Mouse (Mus musculus): Measurements from ENCODE around the gene Sept5. TPM values are rescaled to one million over a fixed set of nuclear protein-coding genes. Genes with fewer than 3 reads are reported as not detected.

The Sept5 gene
- total RNA-seq, 2 experiments from 2014 or later: 555 to 571 TPM

DNA sequence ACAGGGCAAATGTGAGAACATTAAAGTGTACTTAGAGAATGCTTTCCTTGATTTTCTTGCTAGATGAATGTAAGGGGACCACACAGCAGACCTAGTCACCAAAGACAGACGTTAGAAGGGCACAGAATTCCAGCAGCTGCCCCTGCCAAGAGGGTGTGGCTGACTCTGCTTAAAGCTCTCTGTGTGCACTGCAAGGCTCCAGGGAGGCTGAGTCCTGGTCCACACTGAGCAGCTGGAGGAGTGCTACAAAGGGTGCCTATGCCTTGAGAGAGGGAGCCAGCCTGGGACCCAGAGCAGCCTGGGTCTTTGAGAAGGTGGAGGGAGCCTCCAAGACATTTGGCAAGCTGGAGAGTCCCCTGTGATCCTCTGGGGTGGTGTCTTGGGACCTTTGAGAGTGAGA lies 3.6 kb upstream of the Sept5 start:
- no peak for DNase-seq

DNA sequence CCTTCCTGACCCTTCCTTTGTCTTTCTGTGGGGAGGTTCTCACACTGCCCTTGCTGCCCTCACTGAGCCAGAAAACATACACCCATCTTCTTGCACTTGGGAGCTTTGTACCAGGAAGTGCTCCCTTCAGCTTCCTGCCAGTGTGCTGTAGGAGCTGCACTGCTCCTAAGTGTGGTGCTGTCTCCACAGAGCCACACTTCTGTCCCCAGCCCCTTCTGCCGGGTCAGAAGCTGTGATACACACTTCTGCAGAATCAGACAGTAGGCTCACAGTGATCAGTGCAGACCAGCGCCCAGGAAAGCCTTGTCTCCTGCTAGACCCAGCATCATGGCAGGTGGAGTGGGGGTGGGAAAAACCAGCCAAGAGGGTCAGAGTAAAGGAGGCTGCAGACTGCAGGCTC lies 3.1 kb upstream of the Sept5 start:
- DNase-seq: no peak
- intact Hi-C loops (cut with DNase I): no loop called here

More for the DNA sequence above, 3.6 kb upstream of the Sept5 start:
- intact Hi-C loops (cut with DNase I): no loop called here

DNA sequence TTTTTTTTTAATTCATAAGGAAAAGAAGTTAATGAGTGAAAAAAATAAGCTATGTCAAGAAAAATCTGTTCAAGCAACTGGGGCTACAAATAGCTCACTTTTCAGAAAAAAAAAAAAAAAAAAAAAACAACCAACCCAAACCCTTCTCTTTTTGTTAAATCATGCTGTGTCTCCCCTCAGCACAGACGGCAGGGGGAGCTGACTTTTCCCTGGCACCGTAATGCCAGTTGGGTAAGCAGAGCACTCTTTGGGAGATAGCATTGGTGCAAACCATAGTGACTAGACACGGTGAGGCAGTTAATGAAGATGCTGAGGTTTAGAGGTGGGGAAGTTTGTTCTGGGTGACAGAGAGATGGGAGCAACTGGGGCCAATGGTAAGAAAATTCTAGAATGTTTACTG lies 2.3 kb upstream of the Sept5 start:
- DNase-seq: no peak
- intact Hi-C loops (cut with DNase I): no loop called here

DNA sequence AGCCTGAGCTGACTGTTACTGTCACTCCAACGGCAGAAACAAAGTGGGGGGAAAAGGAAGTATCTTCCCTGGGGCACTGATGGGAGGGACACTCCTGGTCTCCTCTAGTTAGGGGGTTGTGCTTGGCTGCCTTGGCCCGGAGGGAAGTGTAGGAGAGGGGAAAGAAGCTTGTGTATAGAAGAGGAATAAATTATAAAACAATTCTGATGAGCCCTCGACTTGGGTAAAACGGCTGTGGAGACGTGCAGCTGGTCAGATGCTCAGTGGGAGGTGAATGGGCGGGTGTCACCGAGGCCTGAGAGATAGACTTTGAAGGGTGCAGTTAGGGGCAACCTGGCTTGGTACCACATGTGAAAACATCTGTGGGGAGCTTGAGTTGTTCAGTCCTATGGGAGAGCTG lies 1.4 kb upstream of the Sept5 start:
- DNase-seq: no peak
- intact Hi-C loops (cut with DNase I): no loop called here

DNA sequence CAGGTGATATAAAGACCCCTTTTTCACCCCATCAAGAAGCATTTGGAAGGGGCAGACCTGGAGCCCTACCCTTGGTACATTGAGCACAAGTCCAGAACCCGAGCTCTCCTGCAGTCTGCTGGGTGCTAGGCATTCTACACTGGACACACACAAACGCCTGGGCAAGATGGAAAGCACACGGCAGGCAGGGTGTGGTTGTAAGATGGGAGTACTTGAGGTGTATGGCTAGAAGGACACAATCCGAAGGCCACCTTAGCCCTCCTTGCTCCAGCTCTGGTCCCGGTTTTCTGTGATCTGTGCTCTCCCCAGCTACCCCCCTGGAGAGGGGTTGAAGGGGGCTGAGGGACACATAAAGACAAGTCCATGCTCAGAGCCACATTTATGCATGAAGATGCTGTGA lies 537 bp upstream of the Sept5 start:
- DNase-seq: no peak
- intact Hi-C loops (cut with DNase I): no loop called here

DNA sequence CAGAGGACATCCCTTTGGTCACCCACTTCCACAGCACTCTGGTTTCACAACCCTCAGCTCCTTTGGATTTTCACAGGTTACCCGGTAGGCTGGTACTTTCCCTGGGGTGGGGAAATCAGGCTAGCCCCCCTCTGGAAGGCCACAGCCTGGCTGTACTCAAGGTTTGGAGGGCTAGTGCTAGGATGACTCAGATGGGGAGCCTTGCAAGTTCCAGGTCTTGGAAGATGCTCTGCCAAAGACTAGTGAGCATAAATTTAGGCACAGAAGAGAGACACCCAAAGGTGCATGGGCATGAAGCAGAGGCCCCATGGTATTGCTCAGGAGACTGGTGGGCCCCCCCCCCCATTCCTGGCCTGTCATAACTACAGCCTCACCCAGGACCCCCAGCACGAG lies 810 bp downstream of the Sept5 start:
- intact Hi-C loops (cut with DNase I): loop anchor here (5.0 kb wide), 1 partner anchor 168 kb away; no protein-coding TSS in a partner anchor
- no peak for DNase-seq

DNA sequence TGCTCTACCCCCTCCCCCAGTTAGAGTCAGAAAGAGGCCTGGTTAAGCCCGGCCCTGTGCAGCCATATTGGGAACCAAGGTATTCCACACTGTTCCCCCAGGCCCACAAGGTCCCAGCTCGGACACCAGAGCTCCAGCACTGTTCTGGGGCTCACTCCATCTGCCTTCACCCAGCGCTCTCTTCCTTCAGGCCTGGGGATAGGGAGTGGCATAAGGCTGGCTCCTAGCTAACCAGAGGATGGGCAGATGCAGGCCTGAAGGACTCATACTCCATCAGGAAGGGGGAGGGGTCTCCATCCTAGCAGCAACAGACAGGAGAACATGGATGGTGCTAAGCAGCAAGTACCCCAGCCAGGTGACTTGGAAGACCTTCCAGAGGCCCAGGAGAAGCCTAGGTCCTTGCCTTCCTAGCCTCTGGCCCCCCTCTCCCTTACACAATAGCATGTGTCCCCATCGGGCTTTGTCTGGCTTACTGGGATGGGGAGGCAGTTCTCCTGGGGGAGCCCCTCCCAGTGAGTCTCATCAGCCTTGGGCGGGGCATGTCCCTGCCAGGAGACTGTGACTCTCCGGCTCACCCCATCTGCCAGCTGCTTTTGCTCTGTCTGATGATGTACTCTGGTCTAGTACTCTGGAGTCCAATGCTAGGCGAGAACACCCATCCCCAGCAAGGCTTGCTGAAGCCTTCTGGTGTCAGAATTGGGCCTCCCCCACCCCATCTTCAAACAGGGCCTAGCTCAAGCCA lies 1.4 kb downstream of the Sept5 start:
- intact Hi-C loops (cut with DNase I): loop anchor here (5.0 kb wide), 1 partner anchor 169 kb away; no protein-coding TSS in a partner anchor
- no peak for DNase-seq

DNA sequence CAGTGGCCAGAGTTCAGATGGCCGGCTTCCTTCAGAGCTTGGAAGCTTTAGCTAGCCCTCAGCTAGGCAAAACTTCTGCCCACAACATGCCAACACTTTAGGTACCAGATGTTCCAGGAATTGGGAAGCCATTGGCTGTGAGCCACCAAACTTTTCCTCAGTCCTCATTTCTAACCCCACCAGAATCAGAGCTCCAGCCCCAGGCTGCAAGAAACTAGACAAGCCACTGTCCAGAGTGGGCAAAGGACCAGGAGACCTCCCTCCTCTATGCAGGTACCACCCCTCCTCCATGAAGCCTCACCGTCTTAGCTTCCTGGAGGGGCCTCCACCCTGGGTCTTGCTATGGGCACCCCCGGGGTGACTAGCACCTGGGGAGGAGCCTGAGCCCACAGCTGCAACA lies 2.6 kb downstream of the Sept5 start:
- intact Hi-C loops (cut with DNase I): loop anchor here (5.0 kb wide), 1 partner anchor 170 kb away; no protein-coding TSS in a partner anchor
- no peak for DNase-seq

DNA sequence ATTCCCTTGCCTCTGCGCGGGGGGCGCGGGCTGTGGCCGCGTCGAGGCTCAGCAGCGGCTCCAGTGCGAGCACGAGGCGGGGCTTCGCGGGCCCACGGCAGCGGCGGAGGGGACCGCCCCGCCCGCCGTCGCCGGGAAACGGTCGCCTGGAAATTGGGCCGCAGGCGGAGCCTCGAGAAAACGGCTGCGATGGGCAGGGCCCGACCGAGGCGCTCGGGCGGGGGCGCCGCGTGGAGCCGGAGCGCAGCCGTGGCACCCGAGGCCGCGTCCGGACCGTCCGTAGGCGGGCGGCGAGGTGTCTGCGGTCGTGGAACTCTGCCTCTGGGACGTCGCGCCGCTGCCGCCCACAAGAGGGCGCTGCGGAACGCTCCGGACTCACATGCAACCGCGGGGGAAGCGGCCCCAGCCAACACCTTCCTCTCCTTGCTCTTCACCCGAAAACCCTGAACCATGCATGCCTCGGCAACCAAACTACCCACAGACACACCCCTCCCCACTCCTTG lies 3.3 kb downstream of the Sept5 start, which contains the start of gene Gm49601:
Gm49601 (minus strand) TSS at position 52 of the 503 bp plus-strand sequence.
- DNase-seq: peak; percentile 84
- intact Hi-C loops (cut with DNase I): loop anchor here (5.0 kb wide), 1 partner anchor 171 kb away; no protein-coding TSS in a partner anchor

DNA sequence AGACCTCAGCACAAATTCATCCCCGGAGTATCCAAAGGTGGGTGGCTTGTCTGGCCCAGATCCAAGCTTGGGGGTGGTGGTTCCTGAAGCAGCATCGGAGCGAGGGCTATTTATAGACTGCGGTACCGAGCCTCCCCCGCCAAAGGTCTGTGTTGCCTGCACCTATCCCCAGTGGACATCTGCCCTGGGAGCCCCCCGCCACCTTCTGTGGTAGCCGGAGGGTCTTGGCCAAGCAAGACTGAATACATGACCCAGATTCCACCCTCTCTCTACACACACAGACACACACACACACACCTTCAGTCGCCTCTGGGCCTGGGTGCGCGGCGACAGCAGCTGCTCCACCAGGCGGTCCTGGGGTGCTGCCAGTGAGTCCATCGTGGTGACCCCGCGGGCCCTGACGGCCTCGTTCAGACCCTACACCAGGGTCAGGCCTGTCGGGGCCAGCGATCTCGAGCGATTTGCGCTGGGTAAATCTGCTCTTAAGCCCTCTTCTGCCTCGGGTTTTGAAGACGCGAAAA lies 3.9 kb downstream of the Sept5 start:
- no peak for DNase-seq
- intact Hi-C loops (cut with DNase I): loop anchor here (5.0 kb wide), 1 partner anchor 171 kb away; no protein-coding TSS in a partner anchor

DNA sequence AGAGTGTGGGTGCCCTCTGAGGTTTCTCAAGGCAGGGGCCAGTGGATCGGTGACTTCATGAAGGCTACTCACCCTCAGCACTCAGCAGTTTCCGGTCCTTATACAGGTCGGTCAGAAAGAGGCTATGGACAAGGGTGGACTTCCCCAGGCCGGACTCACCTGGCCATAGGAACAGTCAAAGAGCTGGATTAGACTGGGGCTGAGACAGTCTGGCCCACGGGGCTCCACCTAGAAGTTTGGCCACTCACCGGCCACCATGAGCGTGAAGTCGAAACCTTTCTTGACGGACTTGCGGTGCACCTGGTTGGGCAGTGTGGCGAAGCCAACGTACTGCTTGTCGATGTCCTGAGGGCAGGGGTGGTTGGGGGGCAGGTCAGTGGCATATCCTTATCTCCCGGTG lies 4.7 kb downstream of the Sept5 start:
- DNase-seq: no peak
- intact Hi-C loops (cut with DNase I): loop anchor here (5.0 kb wide), 1 partner anchor 172 kb away; no protein-coding TSS in a partner anchor

DNA sequence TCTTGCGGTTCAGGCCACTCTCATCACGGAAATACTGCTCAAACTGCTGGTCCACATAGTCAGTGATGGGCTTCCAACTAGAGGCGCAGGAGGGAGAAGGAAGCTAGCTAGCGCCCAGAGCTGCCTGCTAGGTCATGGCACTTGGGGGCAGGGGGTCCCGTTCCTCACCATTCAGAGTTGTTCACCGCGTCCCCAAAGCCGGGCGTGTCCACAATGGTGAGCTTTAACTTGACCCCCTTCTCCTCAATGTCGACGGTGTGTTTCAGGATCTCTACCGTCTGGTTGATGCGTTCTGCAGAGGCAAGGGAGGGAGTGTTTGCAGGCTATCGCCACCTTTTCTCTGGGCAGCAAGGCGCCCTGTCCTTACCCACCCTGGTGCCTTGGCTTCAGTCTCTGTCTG lies 5.1 kb downstream of the Sept5 start:
- DNase-seq: no peak
- intact Hi-C loops (cut with DNase I): loop anchor here (5.0 kb wide), 1 partner anchor 173 kb away; no protein-coding TSS in a partner anchor

DNA sequence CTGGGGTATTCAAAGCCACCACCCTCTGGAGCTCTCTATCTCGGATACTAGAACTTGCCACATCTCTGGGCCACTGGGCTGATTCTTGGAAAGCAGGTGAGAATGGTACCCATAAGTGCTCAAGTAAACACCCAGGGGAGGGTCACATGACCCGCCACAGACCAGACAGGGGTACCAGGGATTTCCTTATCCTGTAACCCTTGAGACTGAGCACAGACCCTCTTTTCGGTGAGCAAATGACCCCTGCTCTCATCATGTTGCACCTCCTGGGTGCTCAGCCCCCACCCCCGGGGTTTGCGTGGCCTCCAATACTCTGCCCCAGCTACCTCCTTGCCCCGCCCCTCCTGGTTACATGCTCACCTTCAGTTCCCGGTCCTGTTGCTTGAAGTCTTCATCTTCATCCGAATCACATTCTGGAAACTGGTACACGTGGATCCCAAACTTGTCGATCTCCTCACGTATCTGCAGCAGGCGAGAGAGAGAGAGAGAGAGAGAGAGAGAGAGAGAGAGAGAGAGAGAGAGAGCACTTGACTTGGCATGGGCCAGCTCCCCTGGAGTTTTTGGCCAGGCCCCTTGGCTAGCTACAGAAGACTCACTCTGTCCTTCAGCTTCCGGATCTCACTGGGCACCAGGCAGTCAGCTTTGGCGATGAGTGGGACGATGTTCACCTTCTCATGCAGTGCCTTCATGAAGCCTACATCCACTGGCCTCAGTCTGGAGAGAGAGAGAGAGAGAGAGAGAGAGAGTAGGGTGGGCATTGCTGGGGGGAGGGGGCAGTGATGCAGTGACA lies 5.8 kb downstream of the Sept5 start:
- peak; percentile 73 for DNase-seq
- intact Hi-C loops (cut with DNase I): no loop called here

DNA sequence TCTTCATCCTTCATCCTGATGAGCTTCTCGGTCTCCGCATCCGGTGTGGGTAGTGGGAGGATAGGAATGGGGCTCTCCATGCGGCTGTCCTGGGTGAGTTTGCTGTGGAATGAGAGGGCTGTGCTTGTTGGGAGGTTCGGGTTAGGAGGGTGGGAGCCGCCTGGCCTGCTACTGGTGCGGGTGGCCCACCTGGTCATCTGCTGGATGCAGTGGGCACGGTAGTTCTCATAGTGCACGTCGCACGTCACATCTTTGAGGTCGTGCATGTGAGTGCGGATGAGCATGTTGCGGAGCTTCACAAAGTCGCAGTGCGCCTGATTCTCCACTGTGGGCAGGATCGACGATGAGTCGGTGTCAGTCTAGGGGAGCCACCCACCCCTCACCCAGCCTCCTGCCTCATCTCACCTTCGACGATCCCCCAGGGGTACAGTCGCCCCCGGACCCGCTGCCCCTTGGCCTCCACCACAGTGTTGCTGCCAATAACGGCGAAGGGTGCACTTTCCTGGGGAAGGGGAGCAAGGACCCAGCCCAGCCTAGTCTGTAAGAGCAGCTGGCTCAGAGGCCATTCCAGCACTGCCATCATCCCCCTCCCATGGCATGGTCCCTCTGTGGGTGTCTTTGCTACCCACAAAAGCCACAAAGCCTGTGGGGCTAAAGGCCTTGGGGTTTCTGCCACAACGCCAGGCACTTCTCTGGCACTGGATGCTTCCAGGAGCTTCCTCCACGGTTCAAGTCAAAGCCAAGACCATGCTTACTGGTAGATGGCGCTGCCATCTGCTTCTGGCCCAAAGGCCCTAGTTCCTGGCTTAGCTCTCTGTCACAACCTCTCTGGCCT lies 6.6 kb downstream of the Sept5 start:
- DNase-seq: no peak
- intact Hi-C loops (cut with DNase I): no loop called here

DNA sequence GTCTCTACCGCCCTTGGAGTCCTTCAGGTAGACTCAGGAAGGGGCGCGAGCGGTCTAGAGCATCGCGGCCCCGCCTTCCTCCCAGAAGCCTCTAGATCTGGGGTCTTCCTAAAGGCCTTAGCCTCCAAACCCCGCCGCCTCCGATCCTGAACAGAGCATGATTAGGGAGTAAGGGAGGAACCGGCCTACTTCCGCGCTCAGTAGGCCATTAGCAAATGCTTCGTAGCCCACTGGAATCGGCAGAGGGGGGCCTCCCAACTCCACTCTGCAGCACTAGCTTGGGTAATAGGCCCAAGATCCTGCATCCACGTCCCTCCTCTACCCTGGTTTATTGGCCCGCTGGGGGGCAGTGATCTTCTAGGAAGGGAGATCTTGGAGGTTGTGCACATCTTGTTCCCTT lies 7.7 kb downstream of the Sept5 start, which contains the start of gene Gp1bb:
Gp1bb (minus strand) TSS at position 385 of the 400 bp plus-strand sequence.
- intact Hi-C loops (cut with DNase I): no loop called here
- no peak for DNase-seq

DNA sequence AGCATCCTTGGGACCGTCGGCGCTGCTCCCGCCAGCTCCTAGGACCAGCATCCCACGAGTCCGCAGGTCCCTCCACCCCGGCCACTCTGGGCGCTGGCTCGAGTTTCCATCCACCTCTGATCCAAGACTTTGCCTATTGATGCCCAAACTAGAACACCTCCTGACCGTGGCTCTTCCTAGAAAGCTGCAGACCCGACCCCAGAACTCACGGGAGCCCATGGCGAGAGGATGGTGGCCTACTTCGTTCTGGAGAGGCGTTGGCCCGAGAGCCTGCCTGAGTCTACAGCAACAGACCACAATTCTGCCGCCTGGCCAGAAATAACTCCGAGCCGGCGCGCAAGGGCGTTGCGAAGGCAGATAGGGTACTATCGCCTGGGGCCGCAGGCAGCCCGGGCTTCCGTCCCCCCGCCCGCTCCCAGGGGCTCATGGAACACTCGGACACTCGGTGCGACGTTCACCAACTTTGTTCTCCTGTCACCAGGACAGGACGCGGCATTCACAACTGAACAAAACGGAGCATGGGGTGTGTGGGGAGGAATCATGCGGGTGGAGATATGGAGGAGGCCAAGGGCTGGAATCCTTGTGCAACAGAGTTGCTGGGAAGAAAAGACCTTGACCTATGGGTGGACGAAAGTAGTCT lies 8.3 kb downstream of the Sept5 start:
- no peak for DNase-seq
- intact Hi-C loops (cut with DNase I): no loop called here

DNA sequence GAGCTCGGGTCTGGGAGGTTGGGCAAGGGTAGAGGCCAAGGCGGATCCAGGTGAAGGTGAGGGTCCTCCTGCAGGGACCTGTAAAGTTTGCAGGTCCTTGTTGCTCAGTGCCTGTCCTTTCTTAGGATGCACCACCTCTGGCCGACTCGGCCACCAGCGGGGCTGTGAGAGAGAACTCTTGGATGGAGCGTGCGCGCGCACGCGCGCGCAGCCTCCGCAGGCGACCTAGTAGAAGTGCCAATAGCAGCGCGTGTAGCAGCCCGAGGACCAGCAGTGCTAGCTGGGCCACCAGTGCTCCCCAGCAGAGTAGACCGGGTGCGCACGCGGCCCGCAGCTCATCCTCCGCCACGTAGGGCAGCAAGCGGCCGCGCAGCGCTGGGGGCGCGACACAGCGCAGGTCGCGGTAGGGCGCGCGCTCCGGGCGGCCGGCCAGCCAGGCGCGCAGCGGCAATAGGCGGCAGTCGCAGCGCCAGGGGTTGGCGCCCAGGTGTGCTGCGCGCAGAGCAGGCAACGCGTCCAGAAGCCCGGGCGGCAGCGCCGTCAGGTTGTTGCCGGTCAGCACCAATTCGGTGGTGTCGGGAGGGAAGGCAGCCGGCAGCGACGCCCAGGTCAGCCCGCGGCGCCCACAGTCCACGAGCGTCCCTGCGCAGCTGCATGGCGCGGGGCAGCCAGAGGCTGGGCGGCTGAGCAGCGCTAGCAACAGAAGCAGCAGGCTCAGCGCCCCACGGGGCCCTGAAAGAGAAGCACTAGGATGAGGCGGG lies 9.0 kb downstream of the Sept5 start:
- DNase-seq: peak; percentile 58
- intact Hi-C loops (cut with DNase I): no loop called here

DNA sequence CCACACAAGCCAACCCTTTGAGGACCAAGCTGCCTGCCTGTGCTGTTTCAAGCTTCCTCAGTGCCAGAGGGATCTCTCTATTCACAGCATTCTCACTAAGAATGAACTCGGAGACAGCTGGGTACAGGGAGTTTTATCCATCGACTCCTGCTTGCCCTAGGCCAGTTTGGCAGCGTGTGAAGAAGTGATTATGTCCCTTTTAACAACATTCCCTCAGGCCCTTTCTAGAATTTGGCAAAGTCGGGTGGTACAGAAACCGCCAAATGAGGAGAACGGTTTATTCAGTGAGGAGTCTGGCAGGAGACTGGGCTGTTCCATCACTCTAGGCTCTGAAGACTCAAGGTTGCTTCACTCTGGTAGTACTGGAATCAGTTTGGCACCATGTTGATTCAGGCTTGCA lies 9.6 kb downstream of the Sept5 start:
- DNase-seq: no peak
- intact Hi-C loops (cut with DNase I): no loop called here

DNA sequence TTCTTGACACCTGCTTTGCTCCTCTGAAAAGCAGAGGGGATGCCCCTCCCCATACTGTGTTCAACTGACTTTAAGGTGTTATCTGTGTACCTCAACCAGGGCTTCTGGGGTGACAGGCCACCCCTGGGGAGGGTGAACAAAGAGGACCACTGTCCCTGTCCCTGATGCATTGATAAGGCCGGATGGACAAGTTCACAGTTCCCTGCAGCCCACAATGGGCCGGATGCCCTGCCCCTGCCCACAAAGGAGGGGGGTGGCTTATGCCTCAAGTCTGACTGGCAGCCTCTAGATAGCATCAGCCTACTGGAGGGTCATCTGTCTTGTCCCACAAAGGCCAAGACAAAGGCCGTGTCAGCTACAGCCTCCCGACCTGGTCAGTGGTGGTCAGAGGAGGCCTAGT lies 10.6 kb downstream of the Sept5 start:
- intact Hi-C loops (cut with DNase I): loop anchor here (5.0 kb wide), 1 partner anchor 272 kb away; the partner anchor contains the start of genes Arvcf and Tango2
- DNase-seq: no peak
